Mouse (Mus musculus) kidney, adult 2 months (tissue): ENCODE measurements around the gene Myo9b.
"Not testable (repeated sequence)": the region's sequence is repeated elsewhere in the genome, so short reads cannot be mapped to it uniquely, and the experiment has no call there.

ENCODE experiments used
- CTCF ChIP-seq: fragments of 200-500 bp; conservative IDR thresholded peaks from 2 replicates; pipeline ENCODE4 v1.5.1; 2011; ENCODE audit warnings: low read depth, mild to moderate bottlenecking, control low read depth, low read length, moderate library complexity, mixed read lengths; ENCODE audit not compliant: insufficient read depth, insufficient read length
- POLR2A ChIP-seq: fragments of 200-500 bp; IDR thresholded peaks from one replicate; pipeline ENCODE4 v1.6.1; 2011; ENCODE audit warnings: low read depth, low read length, control low read depth

- TF ChIP-seq CTCF, POLR2A: not testable (repeated sequence)
These were observed 6.9 kb downstream of the Myo9b start for GRCm38 (mm10) chr8:71279409-71279808.
